Comparison of ENCODE assay signal across 20 mouse cellular contexts in genomic region chr11:32159176-32159575, GRCm38 (mm10). TPM values are rescaled to one million over a fixed set of nuclear protein-coding genes. Genes with fewer than 3 reads are reported as not detected.
A peak's percentile ranks its signal among the peaks of the same experiment; 100 is the strongest.
DNase-seq lines count a peak whose midpoint lies in the region; ATAC-seq and TF ChIP-seq lines count a peak whose summit lies in the region.
"Had no signal": no experiment of that assay in that cellular context is flagged by ENCODE, and none has a peak within 500 bp of the region (broad histone marks: within the 10 kb centered on the region; RNA-seq: fewer than 3 reads in every experiment).

No protein-coding gene starts in this region.

- no peaks in the 10 kb centered on the region for H3K9me3 ChIP-seq in kidney, embryonic 16.5 days (ENCODE audit: low read length)
- H3K9me3 ChIP-seq in forebrain, embryonic 16.5 days (ENCODE audit: control insufficient read depth, low read length) = no peaks in the 10 kb centered on the region
- H3K9me3 ChIP-seq in hindbrain, embryonic 16.5 days (ENCODE audit: control insufficient read depth, low read length) = no peaks in the 10 kb centered on the region
- no peaks in the 10 kb centered on the region for H3K9me3 ChIP-seq in midbrain, postnatal 0 days (ENCODE audit: low read length)

- no peak overlapping the region for H3K4me3 ChIP-seq in kidney, adult 2 months (ENCODE audit: insufficient read depth, low read depth, low read length)
- H3K4me3 ChIP-seq in kidney, embryonic 16.5 days (ENCODE audit: low read length) = no peak overlapping the region
- H3K4me3 ChIP-seq in forebrain, embryonic 16.5 days (replicated peaks; ENCODE audit: low read length) = no peak overlapping the region
- no peak overlapping the region for H3K4me3 ChIP-seq in hindbrain, embryonic 16.5 days (ENCODE audit: low read length)
- no peak overlapping the region for H3K4me3 ChIP-seq in midbrain, postnatal 0 days (ENCODE audit: low read depth, low read length)

- H3K4me2 ChIP-seq in kidney, embryonic 16.5 days (replicated peaks; ENCODE audit: low read depth, low read length) = no peak overlapping the region
- H3K4me2 ChIP-seq in forebrain, embryonic 16.5 days (ENCODE audit: low read length) = no peak overlapping the region
- no peak overlapping the region for H3K4me2 ChIP-seq in hindbrain, embryonic 16.5 days (ENCODE audit: low read length)
- no peak overlapping the region for H3K4me2 ChIP-seq in midbrain, postnatal 0 days (ENCODE audit: low read depth, low read length, poor library complexity, severe bottlenecking)
- H3K4me2 ChIP-seq: heart, embryonic 11.5 days had no signal

- no peak overlapping the region for H3K9ac ChIP-seq in kidney, embryonic 16.5 days (replicated peaks; ENCODE audit: low read length)
- H3K9ac ChIP-seq in forebrain, embryonic 16.5 days (replicated peaks; ENCODE audit: low read depth, low read length) = no peak overlapping the region
- H3K9ac ChIP-seq in hindbrain, embryonic 16.5 days (ENCODE audit: low read depth, low read length) = no peak overlapping the region
- no peak overlapping the region for H3K9ac ChIP-seq in midbrain, postnatal 0 days (replicated peaks; ENCODE audit: low read length, poor library complexity, severe bottlenecking)

- no peak overlapping the region for H3K27ac ChIP-seq in kidney, adult 2 months (ENCODE audit: insufficient read depth, low read depth, low read length)
- H3K27ac ChIP-seq in kidney, embryonic 16.5 days (ENCODE audit: low read length) = no peak overlapping the region
- H3K27ac ChIP-seq in forebrain, embryonic 16.5 days (ENCODE audit: low read length) = peak overlapping the region; percentile 98
- peak overlapping the region; percentile 31; the same call in 1 of the 2 replicates for H3K27ac ChIP-seq in hindbrain, embryonic 16.5 days (ENCODE audit: low read depth, low read length)
- 0 out of 2 replicates have a peak overlapping the region, but pooled peaks have one; percentile 18 for H3K27ac ChIP-seq in midbrain, postnatal 0 days (ENCODE audit: low read depth, low read length)

- TF ChIP-seq POLR2A in kidney, adult 2 months (IDR thresholded peaks at IDR 0.05; ENCODE audit: low read depth, low read length) = no peak

- H3K36me3 ChIP-seq in kidney, adult 2 months (ENCODE audit: control insufficient read depth, insufficient read depth, low read length) = no peaks in the 10 kb centered on the region
- no peaks in the 10 kb centered on the region for H3K36me3 ChIP-seq in kidney, embryonic 16.5 days (ENCODE audit: insufficient read depth, low read length)
- no peaks in the 10 kb centered on the region for H3K36me3 ChIP-seq in forebrain, embryonic 16.5 days (ENCODE audit: control insufficient read depth, insufficient read depth)
- H3K36me3 ChIP-seq in hindbrain, embryonic 16.5 days (ENCODE audit: control insufficient read depth, insufficient read depth, low read length) = no peaks in the 10 kb centered on the region
- H3K36me3 ChIP-seq in midbrain, postnatal 0 days (ENCODE audit: insufficient read depth, low read length) = no peaks in the 10 kb centered on the region

- no peaks in the 10 kb centered on the region for H3K4me1 ChIP-seq in kidney, adult 2 months (ENCODE audit: control insufficient read depth, insufficient read depth, low read length)
- 0 out of 2 replicates have a peak, but pooled peaks cover 4% of the 10 kb centered on the region for H3K4me1 ChIP-seq in kidney, embryonic 16.5 days (ENCODE audit: insufficient read depth, low read length)
- H3K4me1 ChIP-seq in forebrain, embryonic 16.5 days (replicated peaks; ENCODE audit: control insufficient read depth, insufficient read depth, low read length) = peaks cover 55% of the 10 kb centered on the region
- H3K4me1 ChIP-seq in hindbrain, embryonic 16.5 days (ENCODE audit: control insufficient read depth, insufficient read depth, low read depth, low read length) = peaks cover 19% of the 10 kb centered on the region
- H3K4me1 ChIP-seq in midbrain, postnatal 0 days (ENCODE audit: insufficient read depth, low read length) = peaks cover 11% of the 10 kb centered on the region; the same call in 1 of the 2 replicates

- no peak for ATAC-seq in kidney, embryonic 16.5 days (ENCODE audit: low FRiP score, low TSS enrichment)
- no peak for ATAC-seq in forebrain, embryonic 16.5 days
- ATAC-seq in hindbrain, embryonic 16.5 days = no peak
- no peak for ATAC-seq in midbrain, postnatal 0 days (ENCODE audit: low FRiP score)
- ATAC-seq: intestine, postnatal 0 days had no signal

- 52% methylated on average over 3 of the region's 3 CpGs for WGBS in kidney, adult 2 months
- 66% methylated on average over 3 of the region's 3 CpGs for WGBS in kidney, embryonic 16.5 days
- 92% methylated on average over 3 of the region's 3 CpGs for WGBS in forebrain, embryonic 16.5 days
- 95% methylated on average over 3 of the region's 3 CpGs for WGBS in hindbrain, embryonic 16.5 days
- WGBS in midbrain, postnatal 0 days = 95% methylated on average over 3 of the region's 3 CpGs

- no peak for TF ChIP-seq CTCF in kidney, adult 2 months (conservative IDR thresholded peaks at IDR 0.05; ENCODE audit: insufficient read depth, insufficient read length, low read depth, low read length)
- TF ChIP-seq CTCF in midbrain, postnatal 0 days (IDR thresholded peaks at IDR 0.05) = no peak

- no peaks in the 10 kb centered on the region for H3K27me3 ChIP-seq in kidney, adult 2 months (replicated peaks; ENCODE audit: control insufficient read depth, insufficient read depth, low read length)
- peaks cover 8% of the 10 kb centered on the region; the same call in 1 of the 2 replicates for H3K27me3 ChIP-seq in kidney, embryonic 16.5 days (ENCODE audit: insufficient read depth, low read length)
- H3K27me3 ChIP-seq in forebrain, embryonic 16.5 days (replicated peaks; ENCODE audit: control insufficient read depth, insufficient read depth, low read length) = no peaks in the 10 kb centered on the region
- no peaks in the 10 kb centered on the region for H3K27me3 ChIP-seq in hindbrain, embryonic 16.5 days (replicated peaks; ENCODE audit: control insufficient read depth, insufficient read depth, low read length)
- H3K27me3 ChIP-seq in midbrain, postnatal 0 days (ENCODE audit: insufficient read depth, low read length) = no peaks in the 10 kb centered on the region

- intact Hi-C loops in left cerebral cortex, postnatal 4 days (cut with DNase I) = no loop called here

- peak; percentile 25 for DNase-seq in kidney, adult 2 months
- DNase-seq in midbrain, postnatal 0 days (ENCODE audit: low spot score) = no peak
- no peak for DNase-seq in left cerebral cortex, postnatal 4 days
- no peak for DNase-seq in layer of hippocampus, adult 8-10 months (ENCODE audit: low spot score in 2 of 2)
- DNase-seq in left cerebral cortex, adult 18-20 months (ENCODE audit: low spot score in 2 of 2) = no peak
- DNase-seq: cerebellum, postnatal 14 days; gastrocnemius, postnatal 14 days; heart, postnatal 36 days; kidney, postnatal 14 days; layer of hippocampus, adult 9-11 months; lung, adult 18-20 months had no signal

RNA-seq across cellular contexts. Expression of gene Il9r, which starts 40.9 kb away (rescaled TPM):
- polyA plus RNA-seq in kidney, adult 2 months (2012; rRNA removed) = 0.05 and 0.58 TPM in 2 replicates
- polyA plus RNA-seq in kidney, embryonic 16.5 days (2015; fragmentation: Nextera tagmentation; extraction: Ambion mirVana) = 0.04 TPM in 1 of 2 replicates, not detected in the other
- polyA plus RNA-seq in forebrain, embryonic 16.5 days (2015; fragmentation: Nextera tagmentation; extraction: Ambion mirVana) = not detected in 2 replicates
- polyA plus RNA-seq in hindbrain, embryonic 16.5 days (2015; fragmentation: Nextera tagmentation; extraction: Ambion mirVana) = not detected in 2 replicates
- total RNA-seq in midbrain, postnatal 0 days (2014; rRNA removed) = 0.33 TPM in 1 of 2 replicates, not detected in the other
- 0.04 TPM in 1 of 2 replicates, not detected in the other for polyA plus RNA-seq in midbrain, postnatal 0 days (2015; fragmentation: Nextera tagmentation; extraction: Ambion mirVana)
- not detected for total RNA-seq in left cerebral cortex, postnatal 4 days (2021)
- total RNA-seq in layer of hippocampus, adult 8-10 months (2022) = not detected
- not detected for total RNA-seq in left cerebral cortex, adult 18-20 months (2021)
- total RNA-seq: left cerebral cortex, postnatal 14 days; liver, adult 2 months; megakaryocyte-erythroid progenitor cell, adult 5-6 weeks had no signal
- polyA plus RNA-seq: frontal cortex, adult 2 months; heart, embryonic 11.5 days; intestine, postnatal 0 days had no signal

RNA-seq across cellular contexts. Expression of gene Snrnp25, which starts 46.0 kb away (rescaled TPM):
- polyA plus RNA-seq in kidney, adult 2 months (2012; rRNA removed) = 16.1 and 19.5 TPM in 2 replicates
- 56.6 and 61.1 TPM in 2 replicates for polyA plus RNA-seq in kidney, embryonic 16.5 days (2015; fragmentation: Nextera tagmentation; extraction: Ambion mirVana)
- 45.0 and 45.6 TPM in 2 replicates for polyA plus RNA-seq in forebrain, embryonic 16.5 days (2015; fragmentation: Nextera tagmentation; extraction: Ambion mirVana)
- 45.6 and 49.9 TPM in 2 replicates for polyA plus RNA-seq in hindbrain, embryonic 16.5 days (2015; fragmentation: Nextera tagmentation; extraction: Ambion mirVana)
- 13.3 and 23.6 TPM in 2 replicates for total RNA-seq in midbrain, postnatal 0 days (2014; rRNA removed)
- 47.8 and 48.9 TPM in 2 replicates for polyA plus RNA-seq in midbrain, postnatal 0 days (2015; fragmentation: Nextera tagmentation; extraction: Ambion mirVana)
- total RNA-seq in left cerebral cortex, postnatal 4 days (2021) = 10 to 100 TPM; 20.3 to 21.6 TPM
- total RNA-seq in layer of hippocampus, adult 8-10 months (2022) = 10 to 100 TPM; 19.9 to 23.6 (median 22.5) TPM
- 10 to 100 TPM; 24.5 to 29.0 TPM for total RNA-seq in left cerebral cortex, adult 18-20 months (2021)

Comparison
In these comparisons a context has a peak if more than half of its experiments do, and no peak if none do; other contexts are left out.
1. H3K27ac ChIP-seq: peak in forebrain, embryonic 16.5 days (single experiment), hindbrain, embryonic 16.5 days (single experiment) and midbrain, postnatal 0 days (single experiment); none in kidney, adult 2 months (single experiment) and kidney, embryonic 16.5 days (single experiment).